Mouse (Mus musculus): ENCODE measurements around the gene Ano9. TPM values are rescaled to one million over a fixed set of nuclear protein-coding genes. Genes with fewer than 3 reads are reported as not detected.
A peak's percentile ranks its signal among the peaks of the same experiment; 100 is the strongest.

The Ano9 gene
- polyA plus RNA-seq, 1 experiment, result not detected

GRCm38 (mm10) chr7:141097177-141097576 lies 20.4 kb downstream of the Ano9 start:
- TF ChIP-seq MYOD1 (IDR thresholded peaks at IDR 0.05; ENCODE audit: control insufficient read depth in 1 of 3, insufficient read length in 2 of 3, low read depth in 2 of 3), result no peak
- no peak for TF ChIP-seq E2F4 (IDR thresholded peaks at IDR 0.05; ENCODE audit: insufficient read depth)
- no peak for TF ChIP-seq USF1 (IDR thresholded peaks at IDR 0.05; ENCODE audit: low read depth)
- no peak for TF ChIP-seq POLR2A (IDR thresholded peaks at IDR 0.05; ENCODE audit: insufficient read length, low read depth)
- no peak for TF ChIP-seq SRF (IDR thresholded peaks at IDR 0.05; ENCODE audit: control insufficient read depth, insufficient read length, low read depth)
- TF ChIP-seq MAX (IDR thresholded peaks at IDR 0.05; ENCODE audit: low read depth), result no peak
- TF ChIP-seq REST (IDR thresholded peaks at IDR 0.05; ENCODE audit: insufficient read depth, insufficient read length), result no peak
- no peak for TF ChIP-seq POLR2AphosphoS2 (IDR thresholded peaks at IDR 0.05; ENCODE audit: insufficient read length, low read depth)
- TF ChIP-seq CEBPB (IDR thresholded peaks at IDR 0.05; ENCODE audit: insufficient read depth, poor library complexity, severe bottlenecking), result no peak
- no peak for TF ChIP-seq TCF3 (IDR thresholded peaks at IDR 0.05; ENCODE audit: insufficient read length, low read depth)
- no peak for TF ChIP-seq MYOG (IDR thresholded peaks at IDR 0.05; ENCODE audit: control insufficient read depth in 1 of 3, insufficient read depth in 1 of 3, insufficient read length in 2 of 3, low read depth in 2 of 3)
- no peak for TF ChIP-seq TCF12 (IDR thresholded peaks at IDR 0.05; ENCODE audit: insufficient read depth, poor library complexity, severe bottlenecking)
- Histone ChIP-seq H3K79me2 (ENCODE audit: control insufficient read depth, insufficient read depth) (no peaks in the 10 kb centered on the region), H3K4me2 (ENCODE audit: low read depth) (no peak overlapping the region), H3K36me3 (ENCODE audit: control insufficient read depth, insufficient read depth) (no peaks in the 10 kb centered on the region), H3K27me3 (ENCODE audit: control insufficient read depth, insufficient read depth, insufficient read length) (peaks cover 13% of the 10 kb centered on the region), H3K4me3 (no peak overlapping the region), H3ac (ENCODE audit: control insufficient read depth, insufficient read length) (no peak overlapping the region)

- no peak for TF ChIP-seq TCF3 (IDR thresholded peaks at IDR 0.05; ENCODE audit: insufficient read length, low read depth)
- no peak for TF ChIP-seq E2F4 (IDR thresholded peaks at IDR 0.05; ENCODE audit: insufficient read depth)
- no peak for TF ChIP-seq POLR2AphosphoS2 (IDR thresholded peaks at IDR 0.05; ENCODE audit: insufficient read length, low read depth)
- no peak for TF ChIP-seq SRF (IDR thresholded peaks at IDR 0.05; ENCODE audit: control insufficient read depth, insufficient read length, low read depth)
- TF ChIP-seq TCF12 (IDR thresholded peaks at IDR 0.05; ENCODE audit: insufficient read depth, poor library complexity, severe bottlenecking), result no peak
- TF ChIP-seq REST (IDR thresholded peaks at IDR 0.05; ENCODE audit: insufficient read depth, insufficient read length), result no peak
- no peak for TF ChIP-seq MYOG (IDR thresholded peaks at IDR 0.05; ENCODE audit: control insufficient read depth in 1 of 3, insufficient read depth in 1 of 3, insufficient read length in 2 of 3, low read depth in 2 of 3)
- no peak for TF ChIP-seq MAX (IDR thresholded peaks at IDR 0.05; ENCODE audit: low read depth)
- no peak for TF ChIP-seq MYOD1 (IDR thresholded peaks at IDR 0.05; ENCODE audit: control insufficient read depth in 1 of 3, insufficient read length in 2 of 3, low read depth in 2 of 3)
- no peak for TF ChIP-seq CEBPB (IDR thresholded peaks at IDR 0.05; ENCODE audit: insufficient read depth, poor library complexity, severe bottlenecking)
- no peak for TF ChIP-seq POLR2A (IDR thresholded peaks at IDR 0.05; ENCODE audit: insufficient read length, low read depth)
- TF ChIP-seq USF1 (IDR thresholded peaks at IDR 0.05; ENCODE audit: low read depth), result no peak
- H3K36me3 ChIP-seq (ENCODE audit: control insufficient read depth, insufficient read depth), result no peaks in the 10 kb centered on the region
- H3K4me3 ChIP-seq, result no peak overlapping the region
- peaks cover 13% of the 10 kb centered on the region for H3K27me3 ChIP-seq (ENCODE audit: control insufficient read depth, insufficient read depth, insufficient read length)
- no peaks in the 10 kb centered on the region for H3K79me2 ChIP-seq (ENCODE audit: control insufficient read depth, insufficient read depth)
- H3K4me2 ChIP-seq (ENCODE audit: low read depth), result peak overlapping the region; percentile 49
- H3ac ChIP-seq (ENCODE audit: control insufficient read depth, insufficient read length), result no peak overlapping the region
Measured at GRCm38 (mm10) chr7:141096649-141097056, 21.0 kb downstream of the Ano9 start.

GRCm38 (mm10) chr7:141096021-141096420 lies 21.6 kb downstream of the Ano9 start:
- no peak overlapping the region for H3ac ChIP-seq (ENCODE audit: control insufficient read depth, insufficient read length)
- H3K36me3 ChIP-seq (ENCODE audit: control insufficient read depth, insufficient read depth), result no peaks in the 10 kb centered on the region
- no peak for TF ChIP-seq E2F4 (IDR thresholded peaks at IDR 0.05; ENCODE audit: insufficient read depth)
- TF ChIP-seq CEBPB (IDR thresholded peaks at IDR 0.05; ENCODE audit: insufficient read depth, poor library complexity, severe bottlenecking), result no peak
- TF ChIP-seq POLR2AphosphoS2 (IDR thresholded peaks at IDR 0.05; ENCODE audit: insufficient read length, low read depth), result no peak
- TF ChIP-seq SRF (IDR thresholded peaks at IDR 0.05; ENCODE audit: control insufficient read depth, insufficient read length, low read depth), result no peak
- TF ChIP-seq TCF12 (IDR thresholded peaks at IDR 0.05; ENCODE audit: insufficient read depth, poor library complexity, severe bottlenecking), result no peak
- no peak for TF ChIP-seq TCF3 (IDR thresholded peaks at IDR 0.05; ENCODE audit: insufficient read length, low read depth)
- TF ChIP-seq MYOG (IDR thresholded peaks at IDR 0.05; ENCODE audit: control insufficient read depth in 1 of 3, insufficient read depth in 1 of 3, insufficient read length in 2 of 3, low read depth in 2 of 3), result peak in 1 of 3 experiments; percentile 17
- TF ChIP-seq MYOD1 (IDR thresholded peaks at IDR 0.05; ENCODE audit: control insufficient read depth in 1 of 3, insufficient read length in 2 of 3, low read depth in 2 of 3), result peak in 2 of 3 experiments; percentile 25 to 79
- no peak for TF ChIP-seq POLR2A (IDR thresholded peaks at IDR 0.05; ENCODE audit: insufficient read length, low read depth)
- TF ChIP-seq MAX (IDR thresholded peaks at IDR 0.05; ENCODE audit: low read depth), result no peak
- TF ChIP-seq USF1 (IDR thresholded peaks at IDR 0.05; ENCODE audit: low read depth), result no peak
- TF ChIP-seq REST (IDR thresholded peaks at IDR 0.05; ENCODE audit: insufficient read depth, insufficient read length), result no peak
- peak overlapping the region; percentile 49 for H3K4me2 ChIP-seq (ENCODE audit: low read depth)
- H3K4me3 ChIP-seq, result no peak overlapping the region
- no peaks in the 10 kb centered on the region for H3K79me2 ChIP-seq (ENCODE audit: control insufficient read depth, insufficient read depth)
- H3K27me3 ChIP-seq (ENCODE audit: control insufficient read depth, insufficient read depth, insufficient read length), result peaks cover 13% of the 10 kb centered on the region

- H3K27me3 ChIP-seq (ENCODE audit: control insufficient read depth, insufficient read depth, insufficient read length), result peaks cover 2% of the 10 kb centered on the region
- TF ChIP-seq USF1 (IDR thresholded peaks at IDR 0.05; ENCODE audit: low read depth) (no peak), MYOG (IDR thresholded peaks at IDR 0.05; ENCODE audit: control insufficient read depth in 1 of 3, insufficient read depth in 1 of 3, insufficient read length in 2 of 3, low read depth in 2 of 3) (no peak), REST (IDR thresholded peaks at IDR 0.05; ENCODE audit: insufficient read depth, insufficient read length) (no peak), MYOD1 (IDR thresholded peaks at IDR 0.05; ENCODE audit: control insufficient read depth in 1 of 3, insufficient read length in 2 of 3, low read depth in 2 of 3) (no peak), MAX (IDR thresholded peaks at IDR 0.05; ENCODE audit: low read depth) (no peak), POLR2A (IDR thresholded peaks at IDR 0.05; ENCODE audit: insufficient read length, low read depth) (no peak), POLR2AphosphoS2 (IDR thresholded peaks at IDR 0.05; ENCODE audit: insufficient read length, low read depth) (no peak), CEBPB (IDR thresholded peaks at IDR 0.05; ENCODE audit: insufficient read depth, poor library complexity, severe bottlenecking) (no peak), TCF3 (IDR thresholded peaks at IDR 0.05; ENCODE audit: insufficient read length, low read depth) (no peak), E2F4 (IDR thresholded peaks at IDR 0.05; ENCODE audit: insufficient read depth) (no peak), TCF12 (IDR thresholded peaks at IDR 0.05; ENCODE audit: insufficient read depth, poor library complexity, severe bottlenecking) (no peak), SRF (IDR thresholded peaks at IDR 0.05; ENCODE audit: control insufficient read depth, insufficient read length, low read depth) (no peak)
- H3K36me3 ChIP-seq (ENCODE audit: control insufficient read depth, insufficient read depth), result no peaks in the 10 kb centered on the region
- no peak overlapping the region for H3K4me3 ChIP-seq
- H3K4me2 ChIP-seq (ENCODE audit: low read depth), result no peak overlapping the region
- H3K79me2 ChIP-seq (ENCODE audit: control insufficient read depth, insufficient read depth), result no peaks in the 10 kb centered on the region
- H3ac ChIP-seq (ENCODE audit: control insufficient read depth, insufficient read length), result no peak overlapping the region
Measured at GRCm38 (mm10) chr7:141094487-141095205, 23.0 kb downstream of the Ano9 start.
